Mouse (Mus musculus) gastrocnemius, adult 18-20 months (tissue): Measurements from ENCODE around the gene Evi2. TPM values are rescaled to one million over a fixed set of nuclear protein-coding genes. Genes with fewer than 3 reads are reported as not detected.

Experiments
- total RNA-seq, 2 experiments: library from RNA; stranded (reverse); gene quantifications; 2 replicates each; pipeline ENCODE4 v1.2.3; 2021

Gene Evi2
- total RNA-seq, 2 experiments from 2014 or later = not detected

Other genes with a start within 250 kb of the Evi2 start
- not detected for gene Gm9964, start 233.7 kb downstream of the Evi2 start, total RNA-seq
- gene Nf1, start 190.9 kb downstream of the Evi2 start, total RNA-seq = 10 to 100 TPM; 13.9 to 18.6 TPM
- not detected for gene Omg, start 26.5 kb downstream of the Evi2 start, total RNA-seq
- under 1 TPM; 0.27 to 0.55 TPM for gene Evi2b, start 6.8 kb downstream of the Evi2 start, total RNA-seq
- gene Evi2a, start within 50 bp of the Evi2 start, total RNA-seq = 1 to 10 TPM; 3.7 TPM
- under 1 TPM; 0.27 to 0.52 TPM for gene Rab11fip4, start 60.6 kb upstream of the Evi2 start, total RNA-seq